Mouse (Mus musculus) MEL-GATA-1-ER (cell line): ENCODE data around the gene Ttll4.

Source experiments
- DNase-seq: peaks from one replicate; pipeline ENCODE4 v3.0.0-alpha.2; 2012; ENCODE audit warnings: low read depth; ENCODE audit errors: extremely low read depth

Gene Ttll4

GRCm38 (mm10) chr1:74661448-74662195, at the start of gene Ttll4:
Gene Ttll4, plus strand, starts transcription at chr1:74661745.
- DNase-seq = peak; percentile 90

GRCm38 (mm10) chr1:74624183-74624582, 37.4 kb upstream of the Ttll4 start:
- DNase-seq = no peak

DNA sequence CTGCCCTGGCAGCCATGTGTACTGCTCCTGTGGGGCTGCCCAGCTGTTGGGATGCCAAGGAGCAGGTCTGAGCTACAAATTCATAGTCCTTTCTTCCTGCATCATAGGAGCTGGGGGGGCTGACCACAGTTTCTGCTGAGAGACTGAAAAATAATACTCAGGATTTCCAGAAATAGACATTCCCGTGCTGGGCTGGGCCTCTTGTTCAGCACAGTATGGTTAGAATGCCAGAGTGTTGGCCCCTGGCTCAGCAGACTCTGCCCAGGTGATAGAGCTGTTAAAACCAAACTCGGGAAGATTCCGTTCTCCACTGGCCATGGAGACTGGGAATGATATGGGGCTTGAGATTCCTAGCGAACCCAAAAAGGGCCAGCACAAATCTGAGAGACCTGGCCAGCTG, 35.5 kb upstream of the Ttll4 start:
- DNase-seq = no peak

DNA sequence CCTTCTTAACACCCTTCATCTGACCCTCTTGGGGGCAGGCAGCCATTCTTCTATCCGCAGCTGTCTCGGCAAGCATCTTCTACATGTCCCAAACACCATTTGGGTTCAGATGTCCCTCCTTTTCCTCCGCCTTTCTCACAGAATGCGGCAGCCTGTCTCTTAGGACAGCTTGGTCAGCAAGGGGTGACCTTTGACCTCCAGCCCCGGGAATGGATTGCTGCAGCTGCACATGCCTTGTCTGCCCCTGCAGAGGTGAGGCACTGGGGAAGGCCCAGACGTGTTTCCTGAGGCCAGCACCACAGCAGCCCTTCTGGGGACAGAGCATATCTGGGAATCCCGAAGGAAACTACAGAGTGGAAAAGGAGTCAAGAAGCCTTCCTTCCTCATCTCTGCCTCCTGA, 33.5 kb upstream of the Ttll4 start:
- DNase-seq = no peak

DNA sequence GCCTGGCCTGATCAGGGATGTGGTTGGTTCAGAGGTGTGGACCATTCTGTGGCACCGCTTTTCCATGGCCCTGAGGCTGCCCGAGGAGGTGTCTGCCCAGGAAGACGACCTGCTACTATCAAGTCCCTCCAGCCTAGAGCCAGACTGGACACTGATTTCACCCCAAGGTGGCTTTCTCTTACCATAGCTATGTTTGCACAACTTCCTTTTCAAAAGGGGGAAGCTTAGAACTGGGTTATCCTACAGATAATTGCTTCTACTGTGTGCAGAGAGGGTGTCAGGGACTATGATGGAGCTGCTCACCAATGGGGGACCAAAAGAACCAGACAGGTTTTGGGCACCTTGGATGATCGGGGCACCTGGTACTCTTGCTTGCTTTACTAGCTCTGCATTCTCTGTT, 28.8 kb upstream of the Ttll4 start:
- no peak for DNase-seq

DNA sequence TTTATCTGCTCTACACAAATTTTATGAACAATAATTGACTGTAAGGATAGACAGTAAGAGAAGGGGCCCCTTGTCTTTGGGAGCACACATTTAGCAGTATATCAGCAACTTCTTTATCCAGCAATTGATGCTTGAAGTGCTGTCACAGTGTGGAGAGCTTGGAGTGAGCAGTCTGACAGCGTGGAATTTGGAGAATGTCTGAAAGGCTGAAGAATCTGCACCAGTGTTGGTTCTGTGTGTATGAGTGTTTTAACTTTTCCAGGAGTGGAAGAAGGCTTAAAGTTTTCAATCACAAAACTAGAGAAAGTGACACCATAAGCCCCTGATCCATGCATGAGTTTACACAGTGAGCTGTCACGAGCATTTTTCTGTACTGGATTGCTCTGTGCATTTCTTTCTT, 18.0 kb upstream of the Ttll4 start:
- DNase-seq = no peak

- no peak for DNase-seq
Observed at GRCm38 (mm10) chr1:74643926-74644325, 17.6 kb upstream of the Ttll4 start.

DNA sequence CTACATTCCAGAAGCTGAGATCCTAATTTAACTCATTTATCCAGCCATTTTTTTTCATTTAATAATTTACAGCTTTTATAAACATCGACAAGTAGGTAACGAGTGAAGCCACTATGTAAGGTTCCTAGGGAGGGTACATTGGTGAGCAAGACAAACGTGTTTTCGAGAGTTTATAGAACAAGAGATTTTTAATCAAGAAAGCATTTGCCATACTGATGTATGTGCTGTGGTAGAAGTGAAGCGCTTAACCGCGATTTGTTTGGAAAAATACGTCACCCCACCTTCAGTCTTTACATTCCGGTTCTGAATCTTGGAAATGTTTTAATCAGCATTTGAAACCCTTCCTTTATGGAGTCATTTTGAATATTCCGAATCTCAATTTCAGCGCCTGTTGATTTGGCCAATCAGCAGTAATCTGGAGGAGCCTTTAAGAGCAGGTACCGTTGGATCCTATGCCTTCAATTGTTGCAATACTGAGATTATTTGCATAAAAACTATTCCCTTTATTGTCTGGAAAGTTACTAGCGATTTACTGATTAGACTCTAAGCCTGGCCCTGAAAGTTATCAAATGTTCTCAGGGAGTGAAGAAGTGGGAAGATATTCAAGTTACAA, 814 bp downstream of the Ttll4 start:
- peak; percentile 40 for DNase-seq

DNA sequence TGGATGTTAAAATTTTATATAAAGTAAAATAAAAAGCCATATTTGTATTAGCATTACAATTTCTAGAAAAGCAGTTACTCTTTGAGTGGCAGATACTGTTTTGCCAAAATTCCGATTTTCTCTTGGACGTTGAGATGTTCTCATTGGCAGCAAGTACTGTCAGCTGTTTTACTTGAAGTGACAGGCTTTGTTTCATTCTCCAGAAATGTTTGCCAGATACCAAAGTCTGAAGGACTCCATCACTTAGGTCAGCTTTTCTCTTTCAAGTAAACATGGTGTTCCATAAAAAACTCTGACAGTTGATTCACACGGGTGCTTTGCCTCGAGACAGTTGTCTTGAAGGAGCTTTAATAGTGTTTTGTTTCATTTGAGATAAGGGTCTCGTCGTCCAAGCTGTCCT, 3.6 kb downstream of the Ttll4 start:
- DNase-seq = no peak

DNA sequence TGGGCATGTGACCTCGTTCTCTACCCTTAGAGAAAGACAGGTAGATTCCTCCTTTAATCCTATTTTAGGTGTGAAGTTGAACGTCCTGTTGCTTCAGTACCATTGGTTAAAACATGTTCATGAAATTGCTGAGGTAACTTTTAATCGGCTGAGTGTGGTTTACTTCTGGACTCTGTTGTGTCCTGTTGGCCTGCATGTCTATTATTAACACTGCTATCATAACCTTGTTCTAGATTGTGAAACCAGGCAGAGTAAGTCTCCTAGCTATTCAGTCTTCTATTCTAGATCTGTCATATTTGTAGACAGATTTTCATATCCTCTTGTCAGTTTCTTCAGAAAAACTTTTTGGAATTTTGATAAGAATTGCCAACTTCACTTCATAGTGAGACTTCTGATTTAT, 6.8 kb downstream of the Ttll4 start:
- DNase-seq = no peak

DNA sequence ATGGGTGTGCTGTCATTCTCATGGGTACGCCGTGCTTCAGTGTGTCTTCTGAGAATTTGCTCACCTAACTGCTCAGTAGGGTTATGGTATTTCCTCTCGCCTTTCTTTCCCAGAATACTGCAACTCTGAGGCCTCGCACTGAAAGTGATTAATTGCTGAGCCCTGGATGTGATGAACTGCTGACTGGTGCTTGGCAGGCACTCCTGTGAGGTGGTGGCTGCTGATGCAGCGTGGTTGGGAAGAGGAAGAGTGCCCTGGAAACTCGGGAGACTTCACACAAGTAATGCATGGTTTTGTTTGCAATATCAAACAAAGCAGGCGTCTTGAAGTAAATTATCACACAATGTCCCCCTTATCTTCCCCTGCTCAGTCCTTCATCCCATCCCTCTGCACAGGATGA, 11.2 kb downstream of the Ttll4 start:
- no peak for DNase-seq

- no peak for DNase-seq
Observed at GRCm38 (mm10) chr1:74676863-74677262, 15.3 kb downstream of the Ttll4 start.

DNA sequence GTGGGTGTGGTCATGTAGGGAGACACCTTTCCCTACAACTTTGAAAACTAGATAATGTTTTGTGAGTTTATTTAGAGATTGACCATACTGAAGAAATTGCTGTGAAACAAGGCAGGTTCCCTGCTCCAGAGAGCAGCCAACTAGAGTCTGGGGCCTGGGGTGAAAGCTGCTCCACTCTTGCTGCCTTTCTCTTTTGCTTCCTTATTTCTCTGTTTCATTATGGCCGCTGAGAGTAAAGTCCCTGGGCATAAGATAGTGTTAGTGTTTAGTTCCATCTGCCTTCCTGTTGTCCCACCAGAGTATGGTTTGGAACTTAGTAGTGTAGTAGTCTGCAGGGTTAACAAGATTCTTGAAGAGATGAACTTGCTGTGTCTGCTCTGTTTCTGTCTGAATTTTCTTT, 16.3 kb downstream of the Ttll4 start:
- no peak for DNase-seq

DNA sequence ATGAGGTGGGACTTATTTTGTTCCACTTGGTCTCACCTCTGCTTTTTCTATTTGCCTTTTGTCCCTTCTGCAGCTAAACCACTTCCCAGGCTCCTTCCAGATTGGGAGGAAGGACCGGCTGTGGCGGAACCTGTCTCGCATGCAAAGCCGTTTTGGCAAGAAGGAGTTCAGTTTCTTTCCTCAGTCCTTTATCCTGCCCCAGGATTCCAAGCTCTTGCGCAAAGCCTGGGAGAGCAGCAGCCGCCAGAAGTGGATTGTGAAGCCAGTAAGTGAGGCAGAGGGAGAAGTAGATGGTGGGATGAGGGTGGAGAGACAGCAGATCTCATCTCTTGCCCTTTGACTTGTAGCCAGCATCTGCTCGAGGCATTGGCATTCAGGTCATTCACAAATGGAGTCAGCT, 25.6 kb downstream of the Ttll4 start:
- no peak for DNase-seq

- DNase-seq = no peak
Observed at GRCm38 (mm10) chr1:74693891-74694583, 32.5 kb downstream of the Ttll4 start.

DNA sequence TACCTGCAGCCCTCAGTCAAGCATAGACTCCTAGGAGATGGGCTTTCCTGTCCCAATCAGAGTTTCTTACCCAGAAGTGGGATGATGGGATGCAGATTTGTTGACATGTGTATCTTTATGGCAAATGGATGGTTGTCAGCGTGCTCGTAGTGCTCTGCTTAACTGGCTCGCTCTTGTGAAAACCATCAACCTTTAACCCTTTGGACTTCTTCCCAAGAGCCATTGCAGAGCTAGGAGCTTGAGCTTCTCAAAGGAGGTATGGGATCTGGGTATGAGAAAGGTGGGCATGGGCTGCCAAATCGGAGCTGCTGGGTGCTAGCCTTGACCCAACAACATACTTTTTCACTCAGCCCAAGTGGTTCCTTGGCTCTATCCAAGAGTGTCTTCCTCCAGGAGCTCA, 34.3 kb downstream of the Ttll4 start:
- DNase-seq = no peak

- no peak for DNase-seq
Observed at GRCm38 (mm10) chr1:74697416-74697815, 35.9 kb downstream of the Ttll4 start.

DNA sequence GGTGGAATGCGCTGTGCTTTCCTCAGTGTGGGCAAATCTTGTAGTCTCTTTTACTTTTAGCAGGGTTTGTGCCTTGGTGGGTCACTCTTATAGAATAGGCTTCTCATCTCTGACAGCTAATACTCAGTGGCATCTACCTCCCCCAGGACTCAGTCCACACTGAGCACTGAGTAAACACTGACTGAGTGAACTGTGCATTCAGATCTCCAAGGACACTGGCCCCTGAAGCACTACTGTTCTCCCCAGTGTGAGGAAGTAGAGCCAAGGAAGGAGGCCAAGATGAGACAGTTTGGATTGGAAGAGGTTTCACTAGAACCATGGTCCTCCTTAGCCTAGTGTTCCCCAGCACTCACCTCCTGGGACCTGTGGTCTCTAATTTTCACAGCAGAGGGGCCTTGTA, 36.8 kb downstream of the Ttll4 start:
- no peak for DNase-seq

DNA sequence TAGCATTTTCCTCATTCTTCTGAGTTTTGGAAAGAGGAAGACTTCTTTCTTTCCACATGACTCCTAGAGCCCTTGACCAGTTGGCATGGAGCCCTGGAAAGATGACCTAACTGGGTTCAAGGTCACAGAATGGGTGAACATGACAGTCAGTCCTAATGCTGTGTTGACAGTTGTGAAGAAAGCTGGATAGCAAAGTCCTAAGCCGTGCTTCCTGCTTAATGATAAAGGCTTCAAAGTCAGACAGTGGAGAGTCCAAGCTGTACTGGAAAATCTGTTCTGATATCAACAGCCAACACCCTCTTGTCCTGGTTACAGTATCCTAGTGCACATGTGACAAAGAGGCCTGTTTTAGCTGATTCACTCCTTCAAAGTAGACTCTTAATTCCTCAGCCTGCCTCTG, 37.2 kb downstream of the Ttll4 start:
- no peak for DNase-seq

DNA sequence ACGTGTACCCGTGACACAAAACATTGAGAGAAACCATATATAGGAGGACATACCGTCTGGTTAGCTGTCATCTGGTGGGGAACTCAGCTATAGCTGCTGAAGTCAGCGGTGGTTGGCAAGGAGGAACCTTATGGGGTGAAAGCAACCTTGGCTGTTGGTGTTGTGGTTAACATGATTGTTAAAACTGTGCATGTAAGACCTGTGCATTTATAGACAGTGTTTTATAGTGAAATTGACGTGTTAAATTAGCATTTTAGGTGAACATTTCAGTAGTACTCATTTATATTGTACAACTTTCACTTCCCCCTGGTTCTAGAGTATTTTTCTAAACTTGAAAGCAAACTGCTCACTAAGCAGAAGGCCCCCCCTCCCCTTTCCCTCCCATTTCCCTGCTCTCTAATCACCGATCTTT, 40.6 kb downstream of the Ttll4 start:
- no peak for DNase-seq

- DNase-seq = no peak
Observed at GRCm38 (mm10) chr1:74704156-74704555, 42.6 kb downstream of the Ttll4 start.

GRCm38 (mm10) chr1:74705016-74705415, 43.5 kb downstream of the Ttll4 start:
- no peak for DNase-seq

DNA sequence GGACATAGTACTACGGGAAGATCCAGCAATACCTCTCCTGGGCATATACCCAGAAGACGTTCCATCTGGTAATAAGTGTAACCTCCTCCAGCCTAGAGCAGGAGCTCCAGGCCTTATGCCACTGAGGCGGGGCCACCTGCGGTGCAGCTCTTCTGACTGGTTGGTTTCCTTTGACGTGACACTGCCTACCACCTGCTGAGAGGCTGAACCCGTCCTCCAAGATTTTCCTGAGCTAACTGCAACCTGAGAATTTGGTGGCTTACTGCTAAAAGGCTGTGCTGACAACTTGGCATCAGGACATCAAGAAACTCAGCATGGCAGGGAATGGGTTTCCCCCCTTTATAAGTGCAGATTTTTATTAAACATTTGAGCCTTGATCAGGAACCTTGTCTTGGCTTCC, 48.0 kb downstream of the Ttll4 start:
- DNase-seq = no peak
